Mouse (Mus musculus) neural tube, embryonic 13.5 days (tissue): ENCODE measurements at regions not wholly inside any gene's neighbourhood (a gene's known extent, or its start where the extent isn't known, plus 50 kb on each side); places are given as distances from the start of the nearest gene placed in this dataset.

Source experiments
- ATAC-seq: fragments of 200-750 bp; cut with Nextera tagmentation; 2 replicates; pipeline ENCODE4 v1.8.0; 2017; ENCODE audit warnings: low read depth, mild to moderate bottlenecking, moderate TSS enrichment, moderate library complexity
- H3K27ac ChIP-seq: fragments of 300-500 bp; sonication (generic); replicated peaks from 2 replicates; pipeline ENCODE4 v1.5.1; 2015; ENCODE audit warnings: moderate library complexity, mild to moderate bottlenecking, inconsistent platforms
- H3K27me3 ChIP-seq: fragments of 300-500 bp; sonication (generic); 2 replicates; pipeline ENCODE4 v1.6.1; 2015; ENCODE audit warnings: mild to moderate bottlenecking, inconsistent platforms
- H3K36me3 ChIP-seq: fragments of 300-500 bp; sonication (generic); 2 replicates; pipeline ENCODE4 v1.6.1; 2015; ENCODE audit warnings: mild to moderate bottlenecking, inconsistent platforms
- H3K4me1 ChIP-seq: fragments of 300-500 bp; sonication (generic); replicated peaks from 2 replicates; pipeline ENCODE4 v1.6.1; 2015; ENCODE audit warnings: inconsistent platforms
- H3K4me2 ChIP-seq: fragments of 300-500 bp; sonication (generic); 2 replicates; pipeline ENCODE4 v1.6.1; 2015; ENCODE audit warnings: inconsistent platforms, mild to moderate bottlenecking, moderate library complexity
- H3K4me3 ChIP-seq: fragments of 300-500 bp; sonication (generic); 2 replicates; pipeline ENCODE4 v1.5.1; 2015; ENCODE audit warnings: mild to moderate bottlenecking, inconsistent platforms
- H3K9ac ChIP-seq: fragments of 300-500 bp; sonication (generic); 2 replicates; pipeline ENCODE4 v1.6.1; 2015; ENCODE audit warnings: moderate library complexity, mild to moderate bottlenecking, inconsistent platforms
- H3K9me3 ChIP-seq: fragments of 300-500 bp; sonication (generic); 2 replicates; pipeline ENCODE4 v1.6.1; 2016; ENCODE audit warnings: inconsistent platforms
- WGBS: fragments of 180-500 bp; shearing (Covaris S2); methylation state at CpG from one replicate; pipeline ENCODE4 v1.1.7; 2015; 5-methylcytosine and 5-hydroxymethylcytosine counted together

GRCm38 (mm10) chr14:14640557-14640956 lies 61.5 kb upstream of the Slc4a7 start:
- H3K4me3 ChIP-seq = no peak overlapping the region
- H3K9me3 ChIP-seq = no peaks in the 10 kb centered on the region
- no peaks in the 10 kb centered on the region for H3K4me1 ChIP-seq
- no peak overlapping the region for H3K27ac ChIP-seq
- no peaks in the 10 kb centered on the region for H3K36me3 ChIP-seq
- no peak overlapping the region for H3K4me2 ChIP-seq
- ATAC-seq = no peak
- no peak overlapping the region for H3K9ac ChIP-seq
- H3K27me3 ChIP-seq = no peaks in the 10 kb centered on the region

- 82% methylated on average over 3 of the region's 3 CpGs for WGBS
Observed at GRCm38 (mm10) chr14:14643533-14643932, 58.5 kb upstream of the Slc4a7 start.

GRCm38 (mm10) chr14:14645084-14645483 lies 57.0 kb upstream of the Slc4a7 start:
- H3K27me3 ChIP-seq = no peaks in the 10 kb centered on the region
- H3K27ac ChIP-seq = no peak overlapping the region
- no peak overlapping the region for H3K4me2 ChIP-seq
- H3K36me3 ChIP-seq = no peaks in the 10 kb centered on the region
- WGBS = 74% methylated on average over 3 of the region's 3 CpGs
- H3K9ac ChIP-seq = no peak overlapping the region
- H3K4me1 ChIP-seq = no peaks in the 10 kb centered on the region
- H3K4me3 ChIP-seq = no peak overlapping the region
- H3K9me3 ChIP-seq = no peaks in the 10 kb centered on the region
- ATAC-seq = no peak

More at GRCm38 (mm10) chr14:14643533-14643932, 58.5 kb upstream of the Slc4a7 start:
- Histone ChIP-seq H3K27ac (no peak overlapping the region), H3K9me3 (no peaks in the 10 kb centered on the region), H3K4me3 (no peak overlapping the region), H3K36me3 (no peaks in the 10 kb centered on the region), H3K9ac (no peak overlapping the region), H3K4me1 (no peaks in the 10 kb centered on the region), H3K4me2 (no peak overlapping the region), H3K27me3 (no peaks in the 10 kb centered on the region)
- no peak for ATAC-seq
